Mouse (Mus musculus) ES-Bruce4 (cell line): ENCODE results near the gene Lrmda. TPM values are rescaled to one million over a fixed set of nuclear protein-coding genes. Genes with fewer than 3 reads are reported as not detected.

Experiments used
- H3K27ac ChIP-seq: 2 replicates; pipeline ENCODE4 v1.5.1; 2012; ENCODE audit warnings: low read length, inconsistent platforms; ENCODE audit not compliant: insufficient read depth
- H3K27me3 ChIP-seq: 2 replicates; pipeline ENCODE4 v1.6.1; 2012; ENCODE audit warnings: mild to moderate bottlenecking, low read length, inconsistent platforms; ENCODE audit not compliant: control insufficient read depth, poor library complexity, insufficient read depth, severe bottlenecking
- H3K36me3 ChIP-seq: 2 replicates; pipeline ENCODE4 v1.6.1; 2012; ENCODE audit warnings: inconsistent platforms, mild to moderate bottlenecking, low read length, moderate library complexity; ENCODE audit not compliant: control insufficient read depth, poor library complexity, insufficient read depth, severe bottlenecking
- H3K4me1 ChIP-seq: one replicate; pipeline ENCODE4 v1.8.1; 2011; ENCODE audit warnings: low read length; ENCODE audit not compliant: control insufficient read depth, insufficient read depth
- H3K4me3 ChIP-seq: 2 replicates; pipeline ENCODE4 v1.5.1; 2011; ENCODE audit warnings: low read depth, mild to moderate bottlenecking, low read length
- H3K9ac ChIP-seq: 2 replicates; pipeline ENCODE4 v1.6.1; 2012; ENCODE audit warnings: low read depth, mild to moderate bottlenecking, inconsistent platforms; ENCODE audit not compliant: poor library complexity, severe bottlenecking
- H3K9me3 ChIP-seq: replicated peaks from 2 replicates; pipeline ENCODE4 v1.6.1; 2012; ENCODE audit warnings: mild to moderate bottlenecking, low read length, inconsistent platforms; ENCODE audit not compliant: control insufficient read depth, poor library complexity, insufficient read depth, severe bottlenecking
- CTCF ChIP-seq: IDR thresholded peaks from one replicate; pipeline ENCODE4 v1.8.1; 2011; ENCODE audit warnings: low read depth, low read length
- EP300 ChIP-seq: IDR thresholded peaks from 2 replicates; pipeline ENCODE4 v1.6.1; 2011; ENCODE audit warnings: low read depth, low read length; ENCODE audit not compliant: insufficient read depth
- POLR2A ChIP-seq: IDR thresholded peaks from one replicate; pipeline ENCODE4 v1.8.1; 2011; ENCODE audit warnings: low read length; ENCODE audit not compliant: insufficient read depth
- polyA plus RNA-seq: library from polyadenylated mRNA; stranded (reverse); fragments of >200 nt; gene quantifications from 2 replicates; pipeline ENCODE4 v1.2.4, GENCODE M21; 2011; ENCODE audit warnings: low read depth; ENCODE audit not compliant: missing spikeins, insufficient read depth, insufficient read length

The Lrmda gene
- polyA plus RNA-seq, 1 experiment: not detected

DNA sequence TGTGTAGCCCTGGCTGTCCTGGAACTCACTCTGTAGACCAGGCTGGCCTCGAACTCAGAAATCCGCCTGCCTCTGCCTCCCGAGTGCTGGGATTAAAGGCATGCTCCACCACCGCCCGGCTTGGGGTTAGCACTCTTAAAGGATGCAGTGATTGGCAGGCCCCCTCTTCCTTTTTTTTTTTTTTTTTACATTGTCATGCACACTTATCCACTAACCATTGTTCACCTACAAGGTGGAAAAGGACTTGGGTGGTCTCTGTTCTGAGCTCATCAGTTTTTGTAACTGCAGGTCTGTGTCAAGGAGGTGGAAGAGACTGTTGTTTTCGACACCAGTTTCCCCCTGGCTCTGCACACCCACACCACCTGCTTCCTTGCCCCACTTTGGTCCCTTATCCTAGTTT, 162.0 kb downstream of the Lrmda start:
- Histone ChIP-seq H3K9ac (no peak overlapping the region), H3K36me3 (no peaks in the 10 kb centered on the region), H3K9me3 (0 out of 2 replicates have a peak, but pooled peaks cover 3% of the 10 kb centered on the region), H3K4me3 (no peak overlapping the region), H3K4me1 (no peaks in the 10 kb centered on the region), H3K27me3 (no peaks in the 10 kb centered on the region), H3K27ac (no peak overlapping the region)
- TF ChIP-seq EP300: no peak
- TF ChIP-seq POLR2A: no peak
- TF ChIP-seq CTCF: no peak

DNA sequence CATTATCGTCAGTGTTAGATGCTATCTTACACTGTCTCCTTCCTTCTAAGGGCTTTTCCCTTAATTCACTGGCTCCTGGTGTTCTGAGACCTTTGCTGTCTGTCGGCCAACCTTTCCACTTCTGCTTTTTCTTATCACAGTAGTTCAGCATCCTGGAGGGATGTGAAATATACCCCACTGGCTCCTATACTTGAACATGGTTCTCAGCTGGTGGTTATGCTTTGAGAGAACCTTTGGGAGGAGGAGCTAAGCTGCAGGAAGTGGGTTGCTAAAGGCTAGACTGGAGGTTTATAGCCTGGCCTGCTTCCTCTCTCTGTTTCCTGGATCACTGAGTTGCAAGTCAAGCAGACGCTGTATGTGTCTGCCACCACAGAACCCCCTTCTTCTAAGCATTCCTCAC, 163.7 kb downstream of the Lrmda start:
- H3K4me3 ChIP-seq: no peak overlapping the region
- no peaks in the 10 kb centered on the region for H3K9me3 ChIP-seq
- H3K27me3 ChIP-seq: no peaks in the 10 kb centered on the region
- no peaks in the 10 kb centered on the region for H3K4me1 ChIP-seq
- no peak overlapping the region for H3K27ac ChIP-seq
- TF ChIP-seq EP300: no peak
- no peak for TF ChIP-seq CTCF
- no peak for TF ChIP-seq POLR2A
- H3K36me3 ChIP-seq: no peaks in the 10 kb centered on the region
- no peak overlapping the region for H3K9ac ChIP-seq

DNA sequence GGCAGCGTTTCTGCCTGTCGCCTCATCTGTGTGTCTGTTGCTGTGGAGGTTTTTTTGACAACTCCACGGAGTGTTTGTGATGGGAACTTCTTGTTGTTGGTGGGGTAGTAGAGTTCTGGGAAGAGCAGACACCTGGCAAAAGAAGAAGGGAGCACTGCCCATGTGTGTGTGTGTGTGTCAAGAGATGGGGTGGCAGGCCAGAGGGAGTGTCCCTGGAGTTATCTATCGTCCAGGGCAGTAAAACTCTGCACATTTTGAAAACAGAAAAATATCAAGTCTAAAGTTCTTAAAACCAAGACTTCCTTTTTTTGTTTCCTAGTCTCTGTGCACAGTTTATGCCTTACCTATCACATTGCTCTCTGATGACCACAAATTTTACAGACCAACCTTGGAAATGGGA, 165.9 kb downstream of the Lrmda start:
- no peak overlapping the region for H3K27ac ChIP-seq
- H3K36me3 ChIP-seq: no peaks in the 10 kb centered on the region
- H3K9me3 ChIP-seq: no peaks in the 10 kb centered on the region
- no peak overlapping the region for H3K4me3 ChIP-seq
- H3K4me1 ChIP-seq: no peaks in the 10 kb centered on the region
- no peaks in the 10 kb centered on the region for H3K27me3 ChIP-seq
- no peak overlapping the region for H3K9ac ChIP-seq
- TF ChIP-seq CTCF: no peak
- TF ChIP-seq POLR2A: no peak
- no peak for TF ChIP-seq EP300

DNA sequence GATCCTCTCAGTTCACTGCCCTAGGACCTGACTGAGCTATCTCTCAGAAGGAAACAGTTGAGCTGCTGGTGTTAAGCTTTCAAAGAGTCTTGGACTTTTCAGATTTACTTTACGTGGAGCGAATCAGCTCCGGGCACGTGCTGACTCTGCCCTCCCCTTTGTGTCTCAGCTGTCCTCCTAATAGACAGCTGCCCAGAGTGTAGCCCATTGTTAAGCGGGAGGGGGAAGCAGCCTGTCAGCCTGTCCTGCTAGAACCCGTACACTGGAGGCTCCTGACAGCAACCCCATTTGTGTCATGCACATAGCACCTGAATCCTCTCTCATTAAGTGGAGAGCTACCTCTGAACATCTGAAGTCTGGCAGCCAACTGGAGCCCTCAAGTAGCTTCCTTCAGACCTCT, 170.6 kb downstream of the Lrmda start:
- Histone ChIP-seq H3K4me1 (no peaks in the 10 kb centered on the region), H3K9ac (no peak overlapping the region), H3K4me3 (no peak overlapping the region), H3K27me3 (no peaks in the 10 kb centered on the region), H3K36me3 (no peaks in the 10 kb centered on the region), H3K27ac (no peak overlapping the region), H3K9me3 (no peaks in the 10 kb centered on the region)
- TF ChIP-seq CTCF (no peak), EP300 (no peak), POLR2A (no peak)

DNA sequence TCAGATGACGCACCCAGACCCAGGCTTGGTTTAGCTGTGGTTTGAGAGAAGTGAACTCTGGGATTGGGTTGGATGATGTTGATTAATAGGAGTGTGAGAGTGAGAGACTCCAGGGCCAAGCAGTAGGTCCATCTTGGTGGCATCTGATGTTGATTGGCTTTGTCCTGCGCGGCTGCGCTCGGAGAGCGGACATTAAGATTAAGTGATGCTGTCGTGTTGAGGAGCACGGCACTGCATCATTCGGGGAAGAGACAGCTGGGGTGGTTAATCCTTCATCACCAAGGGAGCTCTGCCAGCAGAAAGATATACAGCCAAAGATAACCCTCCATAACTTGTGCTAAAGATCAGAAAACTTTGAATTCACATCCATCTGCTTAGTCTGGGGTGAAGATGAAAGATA, 172.7 kb downstream of the Lrmda start:
- TF ChIP-seq EP300: no peak
- TF ChIP-seq CTCF: no peak
- TF ChIP-seq POLR2A: no peak
- Histone ChIP-seq H3K27ac (no peak overlapping the region), H3K27me3 (no peaks in the 10 kb centered on the region)

DNA sequence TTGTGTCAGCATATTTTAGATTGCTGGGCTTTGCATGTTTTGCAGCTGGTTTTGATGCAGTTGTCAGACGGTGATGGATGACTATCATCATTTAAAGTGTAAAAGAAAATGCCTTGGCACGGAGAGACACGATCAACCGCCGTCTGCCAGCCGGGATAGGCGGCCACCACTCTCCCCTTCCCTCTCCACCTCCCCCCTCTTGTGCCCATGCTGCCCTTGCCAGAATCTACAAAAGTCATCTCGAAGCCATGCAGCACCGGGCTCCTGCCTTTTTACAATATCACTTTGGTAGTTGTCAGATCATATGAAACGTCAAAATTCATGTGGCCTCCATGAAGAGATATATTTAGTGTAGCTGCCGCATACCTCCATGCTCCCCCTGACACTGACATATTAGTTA, 178.5 kb downstream of the Lrmda start:
- no peak overlapping the region for H3K9ac ChIP-seq
- TF ChIP-seq EP300 (no peak), CTCF (no peak), POLR2A (no peak)
- no peaks in the 10 kb centered on the region for H3K4me1 ChIP-seq
- no peak overlapping the region for H3K4me3 ChIP-seq
- no peaks in the 10 kb centered on the region for H3K27me3 ChIP-seq
- no peaks in the 10 kb centered on the region for H3K36me3 ChIP-seq
- peaks cover 7% of the 10 kb centered on the region for H3K9me3 ChIP-seq
- H3K27ac ChIP-seq: no peak overlapping the region

More for the DNA sequence above, 172.7 kb downstream of the Lrmda start:
- no peaks in the 10 kb centered on the region for H3K36me3 ChIP-seq
- no peaks in the 10 kb centered on the region for H3K4me1 ChIP-seq
- H3K9me3 ChIP-seq: peaks cover 4% of the 10 kb centered on the region
- no peak overlapping the region for H3K9ac ChIP-seq
- H3K4me3 ChIP-seq: no peak overlapping the region
